ENCODE assay signal across 9 mouse cellular contexts in genomic region chr6:146978691-146979114, GRCm38 (mm10). TPM values are rescaled to one million over a fixed set of nuclear protein-coding genes. Genes with fewer than 3 reads are reported as not detected.
DNase-seq lines count a peak whose midpoint lies in the region; ATAC-seq and TF ChIP-seq lines count a peak whose summit lies in the region.
"Had no signal": no experiment of that assay in that cellular context is flagged by ENCODE, and none has a peak within 500 bp of the region (broad histone marks: within the 10 kb centered on the region; RNA-seq: fewer than 3 reads in every experiment).

No protein-coding gene starts in this region.

- DNase-seq in layer of hippocampus, adult 2 months (ENCODE audit: low spot score in 2 of 2) = no peak
- no peak for DNase-seq in layer of hippocampus, adult 18-20 months (ENCODE audit: low spot score in 2 of 2)
- peak; percentile 51 for DNase-seq in adipocyte (ENCODE audit: low spot score)
- no peak for DNase-seq in heart, postnatal 0 days (ENCODE audit: low spot score)
- DNase-seq in lung, postnatal 10 days = peak; percentile 54
- DNase-seq in ovary, postnatal 14 days (ENCODE audit: low spot score) = no peak
- DNase-seq in midbrain, embryonic 10.5 days (ENCODE audit: low spot score) = no peak
- no peak for DNase-seq in thymus, postnatal 10 days (ENCODE audit: low spot score in 2 of 2)

- ATAC-seq in heart, postnatal 0 days (ENCODE audit: insufficient read depth, low read depth) = no peak

- WGBS in heart, postnatal 0 days = 44% methylated on average over 5 of the region's 5 CpGs
- WGBS in midbrain, embryonic 10.5 days = 69% methylated on average over 5 of the region's 5 CpGs

- no peak overlapping the region for H3K9ac ChIP-seq in heart, postnatal 0 days (replicated peaks; ENCODE audit: low read depth, low read length)

- H3K4me2 ChIP-seq in heart, postnatal 0 days (ENCODE audit: low read depth, low read length) = no peak overlapping the region

- H3K27me3 ChIP-seq in heart, postnatal 0 days (ENCODE audit: control insufficient read depth, insufficient read depth, low read length) = no peaks in the 10 kb centered on the region
- no peaks in the 10 kb centered on the region for H3K27me3 ChIP-seq in midbrain, embryonic 10.5 days (ENCODE audit: low read depth, poor library complexity, severe bottlenecking)

- no peaks in the 10 kb centered on the region for H3K9me3 ChIP-seq in heart, postnatal 0 days (replicated peaks; ENCODE audit: control insufficient read depth, low read length)
- H3K9me3 ChIP-seq in midbrain, embryonic 10.5 days (replicated peaks) = no peaks in the 10 kb centered on the region

- no peak overlapping the region for H3K4me3 ChIP-seq in layer of hippocampus, adult 2 months
- no peak overlapping the region for H3K4me3 ChIP-seq in heart, postnatal 0 days (ENCODE audit: low read depth, low read length)
- H3K4me3 ChIP-seq in midbrain, embryonic 10.5 days = no peak overlapping the region

- H3K27ac ChIP-seq in layer of hippocampus, adult 2 months = no peak overlapping the region
- H3K27ac ChIP-seq in heart, postnatal 0 days (ENCODE audit: low read depth) = peak overlapping the region; percentile 88
- H3K27ac ChIP-seq in midbrain, embryonic 10.5 days (replicated peaks) = no peak overlapping the region

- H3K36me3 ChIP-seq in heart, postnatal 0 days (replicated peaks; ENCODE audit: control insufficient read depth, insufficient read depth, low read length) = peaks cover 28% of the 10 kb centered on the region
- H3K36me3 ChIP-seq in midbrain, embryonic 10.5 days = no peaks in the 10 kb centered on the region

- TF ChIP-seq EP300 in heart, postnatal 0 days (IDR thresholded peaks at IDR 0.05; ENCODE audit: low read depth) = no peak

- TF ChIP-seq CTCF in layer of hippocampus, adult 2 months (conservative IDR thresholded peaks at IDR 0.05) = peak; percentile 78
- peak; percentile 27; the same call in 1 of the 2 replicates for TF ChIP-seq CTCF in heart, postnatal 0 days (IDR thresholded peaks at IDR 0.05; ENCODE audit: low read depth)

- H3K4me1 ChIP-seq in heart, postnatal 0 days (ENCODE audit: control insufficient read depth, insufficient read depth) = peaks cover 25% of the 10 kb centered on the region
- peaks cover 9% of the 10 kb centered on the region for H3K4me1 ChIP-seq in midbrain, embryonic 10.5 days

RNA-seq across cellular contexts. Expression of gene 1700034J05Rik, which starts 24.5 kb away (rescaled TPM):
- not detected for total RNA-seq in layer of hippocampus, adult 2 months (2021)
- total RNA-seq in layer of hippocampus, adult 18-20 months (2021) = not detected
- not detected in 2 replicates for total RNA-seq in heart, postnatal 0 days (2014; rRNA removed; ENCODE audit: low replicate concordance)
- 0.07 TPM in 2 replicates for polyA plus RNA-seq in heart, postnatal 0 days (2015; fragmentation: Nextera tagmentation; extraction: Ambion mirVana)
- 0.11 TPM in 2 replicates for polyA plus RNA-seq in midbrain, embryonic 10.5 days (2016; fragmentation: Nextera tagmentation; extraction: Ambion mirVana)
- polyA plus RNA-seq: frontal cortex, adult 2 months had no signal

RNA-seq across cellular contexts. Expression of gene Rep15, which starts 53.7 kb away (rescaled TPM):
- total RNA-seq in layer of hippocampus, adult 2 months (2021) = 1 to 10 TPM; 1.1 to 2.1 TPM
- 1 to 10 TPM; 1.1 TPM for total RNA-seq in layer of hippocampus, adult 18-20 months (2021)
- 0.97 TPM in 1 of 2 replicates, not detected in the other for total RNA-seq in heart, postnatal 0 days (2014; rRNA removed; ENCODE audit: low replicate concordance)
- 0.21 and 0.48 TPM in 2 replicates for polyA plus RNA-seq in heart, postnatal 0 days (2015; fragmentation: Nextera tagmentation; extraction: Ambion mirVana)
- 0.60 and 0.69 TPM in 2 replicates for polyA plus RNA-seq in midbrain, embryonic 10.5 days (2016; fragmentation: Nextera tagmentation; extraction: Ambion mirVana)

Comparison
In these comparisons a context has a peak if more than half of its experiments do, and no peak if none do; other contexts are left out.
1. DNase-seq: peak in adipocyte (single experiment) and lung, postnatal 10 days (single experiment); none in layer of hippocampus, adult 2 months (0 of 2), layer of hippocampus, adult 18-20 months (0 of 2), heart, postnatal 0 days (single experiment), ovary, postnatal 14 days (single experiment), midbrain, embryonic 10.5 days (single experiment) and thymus, postnatal 10 days (0 of 2).